Mouse (Mus musculus) ovary, postnatal 14 days (tissue): ENCODE measurements around the gene Ssc4d.

Experiments used
- DNase-seq: peaks from one replicate; pipeline ENCODE4 v3.0.0; 2022; ENCODE audit warnings: low spot score

The Ssc4d gene

DNA sequence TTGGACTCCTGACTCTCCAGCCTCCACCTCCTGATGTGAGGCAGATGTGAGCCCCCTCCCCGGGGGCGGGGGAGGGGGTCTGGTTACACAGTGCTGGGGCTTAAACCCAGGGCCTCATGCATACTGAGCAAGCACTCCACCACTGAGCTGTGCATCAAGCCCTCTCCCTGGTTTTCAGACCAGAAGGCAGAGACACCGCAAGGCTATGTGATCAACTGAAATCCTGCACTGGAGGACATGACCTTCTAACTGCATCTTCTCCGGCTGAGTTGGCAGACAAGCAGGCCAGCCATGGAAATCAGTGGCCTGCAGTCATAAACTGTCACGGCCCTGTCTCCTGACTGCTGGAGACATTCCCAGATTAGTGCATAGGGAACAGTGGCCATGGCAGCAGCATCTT lies 33.7 kb downstream of the Ssc4d start:
- DNase-seq: no peak

DNA sequence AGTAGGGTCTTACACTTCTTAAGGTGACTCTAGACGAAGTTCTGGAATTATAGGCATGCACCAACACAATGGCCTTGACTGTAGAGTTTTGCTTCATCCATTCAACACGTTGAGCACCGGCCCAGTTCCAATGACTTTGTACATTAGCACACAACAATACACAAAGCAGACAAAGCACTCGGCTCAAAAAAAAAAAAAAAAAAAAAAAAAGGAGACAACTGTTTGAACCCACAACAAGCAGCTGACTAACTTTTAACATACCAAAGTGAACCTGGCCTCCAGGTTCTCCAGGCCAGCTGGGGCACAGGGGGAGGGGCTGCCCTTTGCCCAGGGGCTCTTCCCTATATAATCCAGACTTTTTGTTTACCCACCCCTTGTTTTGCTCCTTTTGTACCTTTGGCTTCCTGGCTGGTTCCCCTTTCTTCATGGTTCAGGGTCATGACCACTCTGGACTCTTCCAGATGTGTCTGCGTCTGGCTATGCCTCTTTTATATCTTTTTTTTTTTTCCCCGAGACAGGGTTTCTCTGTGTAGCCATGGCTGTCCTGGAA lies 38.6 kb downstream of the Ssc4d start:
- no peak for DNase-seq

DNA sequence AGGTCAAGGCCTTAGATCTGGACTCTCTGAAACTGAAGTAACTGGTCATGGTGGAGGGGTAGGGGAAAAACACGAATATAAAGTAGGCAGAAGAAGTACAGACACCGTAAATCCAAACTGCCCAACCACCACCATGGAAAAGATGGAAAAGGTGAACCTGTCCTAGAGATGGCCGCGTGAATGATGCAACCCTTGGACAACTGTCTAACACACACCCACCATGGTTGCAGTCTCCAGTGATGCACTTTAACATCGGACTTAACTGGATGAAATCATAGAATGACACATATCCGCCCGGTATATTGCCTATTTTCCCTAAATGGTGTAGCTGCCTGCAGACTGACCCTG lies 39.2 kb downstream of the Ssc4d start:
- DNase-seq: no peak

DNA sequence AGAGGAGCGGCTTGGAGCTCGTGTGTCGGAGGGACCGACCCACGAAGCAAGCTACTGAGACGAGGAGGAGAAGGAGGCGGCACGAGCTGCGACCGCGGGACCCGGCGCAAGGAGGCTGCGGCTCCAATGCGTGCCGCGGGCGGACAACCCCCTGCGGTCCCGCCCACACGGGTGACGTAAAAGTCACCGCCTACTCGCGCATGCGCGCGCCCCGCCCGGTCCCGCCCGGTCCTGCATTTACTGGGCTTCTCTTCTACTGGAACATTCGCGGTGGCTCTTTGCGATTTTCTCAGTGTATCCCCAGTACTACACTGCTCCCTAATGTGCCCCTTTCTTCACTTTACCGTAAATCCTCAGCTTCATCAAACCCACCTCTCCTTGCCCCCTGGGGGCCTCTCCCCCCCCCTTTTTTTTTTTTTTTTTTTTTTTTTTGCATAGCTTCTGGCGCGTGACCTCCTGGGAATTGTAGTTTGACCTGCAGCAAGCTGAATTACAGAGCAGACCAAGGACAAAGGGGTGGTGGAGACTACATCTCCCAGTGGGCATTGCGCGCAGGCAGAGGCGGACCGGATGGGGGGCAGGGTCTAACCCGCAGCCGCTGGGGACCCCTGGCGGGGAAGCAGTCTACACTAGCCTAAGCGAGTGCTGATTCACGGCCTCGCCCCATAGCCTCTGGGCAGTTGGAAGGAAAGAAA lies 39.7 kb downstream of the Ssc4d start, which contains the start of gene Ywhag:
TSS of gene Ywhag (minus strand) at position 136 of the 695 bp plus-strand sequence.
- DNase-seq: peak; percentile 99

DNA sequence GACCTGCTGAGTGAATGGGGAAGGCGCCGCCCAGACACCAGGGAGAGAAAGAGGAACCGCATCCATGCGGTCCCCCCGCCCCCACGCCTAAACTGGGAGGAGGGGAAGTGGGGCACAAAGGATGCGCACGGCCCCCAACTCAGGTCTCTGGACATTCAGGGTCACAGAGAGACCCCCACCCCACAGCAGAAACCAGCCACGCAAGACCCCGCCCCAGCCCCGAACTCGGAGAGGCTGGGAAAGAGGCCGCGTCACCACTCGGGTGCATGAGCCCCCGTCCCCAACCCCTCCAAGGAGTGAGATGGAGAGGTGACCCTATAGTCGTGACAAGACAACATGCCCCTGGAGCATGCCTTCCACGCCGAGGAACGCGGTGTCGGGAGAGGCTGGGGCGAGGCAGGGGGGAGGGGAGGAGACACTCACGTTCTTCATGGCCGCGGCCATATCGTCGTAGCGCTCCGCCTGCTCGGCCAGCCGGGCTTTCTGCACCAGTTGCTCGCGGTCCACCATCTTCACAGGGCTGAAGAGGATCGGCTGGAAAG lies 40.4 kb downstream of the Ssc4d start:
- DNase-seq: peak; percentile 26

DNA sequence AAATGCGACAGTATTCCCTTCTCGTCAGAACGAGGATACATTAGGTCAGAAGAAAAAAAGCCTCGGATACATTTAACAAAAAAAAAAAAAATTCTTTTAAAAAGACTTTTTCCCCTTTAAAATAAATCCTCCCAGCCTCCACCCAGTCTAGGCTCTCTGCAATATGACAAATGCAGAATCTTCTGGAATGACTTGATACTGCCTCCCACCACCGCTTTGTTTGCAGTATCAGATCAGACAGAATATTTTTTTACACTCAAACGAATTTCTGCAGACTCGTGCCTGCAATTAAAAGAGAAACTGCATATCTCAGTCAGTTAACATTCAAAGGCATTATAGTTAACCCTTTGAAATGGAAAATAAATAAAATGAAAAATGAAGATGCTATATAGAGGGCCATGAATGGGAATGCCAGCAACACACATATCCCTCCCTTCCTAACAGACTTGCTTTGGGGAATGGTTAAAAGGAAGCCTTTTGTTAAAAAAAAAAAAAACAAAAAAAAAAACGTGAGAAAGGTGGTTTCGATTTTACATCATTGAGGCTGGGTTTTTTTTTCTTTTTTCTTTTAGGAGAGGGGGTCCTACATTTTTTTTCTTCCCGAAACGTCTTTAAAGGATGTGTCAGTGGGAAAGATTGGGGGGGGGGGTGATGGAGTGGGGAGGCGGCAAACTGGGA lies 41.0 kb downstream of the Ssc4d start:
- no peak for DNase-seq

DNA sequence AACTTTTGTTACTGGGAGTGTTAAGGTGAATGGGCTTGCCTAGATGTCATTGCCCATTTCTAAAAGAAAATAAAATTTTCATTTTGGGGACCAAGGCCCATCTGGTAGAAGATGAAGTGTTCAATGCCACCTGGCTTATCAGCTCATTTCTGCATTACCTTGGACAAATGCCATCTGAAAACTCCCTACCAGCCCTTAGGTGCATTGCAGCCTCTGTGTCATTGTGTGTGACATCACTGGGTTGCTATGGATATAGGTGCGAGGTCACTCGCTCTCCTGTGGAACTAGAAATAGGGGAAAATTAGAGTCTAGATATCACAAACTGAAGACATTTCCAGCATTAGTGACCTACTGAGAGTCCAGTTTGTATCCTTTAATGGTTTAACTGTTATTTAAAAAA lies 42.0 kb downstream of the Ssc4d start:
- no peak for DNase-seq

DNA sequence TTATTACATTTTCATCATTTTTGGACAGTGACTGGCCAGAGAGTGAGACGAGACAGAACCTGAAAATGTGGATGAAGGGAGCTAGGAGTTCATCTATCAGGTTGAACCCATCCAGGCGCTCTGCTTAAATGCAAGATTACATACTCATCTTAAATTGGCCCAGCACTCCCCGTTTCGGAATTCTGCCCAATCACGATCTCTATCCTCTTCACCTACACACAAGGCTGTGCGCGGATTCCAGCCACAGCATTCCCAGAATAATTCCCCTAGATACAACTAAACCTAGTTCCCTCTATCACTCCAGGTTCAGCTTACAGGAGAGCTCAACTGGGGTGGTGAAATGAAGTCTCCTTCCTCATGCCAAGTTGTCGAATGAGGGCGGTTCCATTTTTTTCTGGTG lies 42.8 kb downstream of the Ssc4d start:
- DNase-seq: no peak

DNA sequence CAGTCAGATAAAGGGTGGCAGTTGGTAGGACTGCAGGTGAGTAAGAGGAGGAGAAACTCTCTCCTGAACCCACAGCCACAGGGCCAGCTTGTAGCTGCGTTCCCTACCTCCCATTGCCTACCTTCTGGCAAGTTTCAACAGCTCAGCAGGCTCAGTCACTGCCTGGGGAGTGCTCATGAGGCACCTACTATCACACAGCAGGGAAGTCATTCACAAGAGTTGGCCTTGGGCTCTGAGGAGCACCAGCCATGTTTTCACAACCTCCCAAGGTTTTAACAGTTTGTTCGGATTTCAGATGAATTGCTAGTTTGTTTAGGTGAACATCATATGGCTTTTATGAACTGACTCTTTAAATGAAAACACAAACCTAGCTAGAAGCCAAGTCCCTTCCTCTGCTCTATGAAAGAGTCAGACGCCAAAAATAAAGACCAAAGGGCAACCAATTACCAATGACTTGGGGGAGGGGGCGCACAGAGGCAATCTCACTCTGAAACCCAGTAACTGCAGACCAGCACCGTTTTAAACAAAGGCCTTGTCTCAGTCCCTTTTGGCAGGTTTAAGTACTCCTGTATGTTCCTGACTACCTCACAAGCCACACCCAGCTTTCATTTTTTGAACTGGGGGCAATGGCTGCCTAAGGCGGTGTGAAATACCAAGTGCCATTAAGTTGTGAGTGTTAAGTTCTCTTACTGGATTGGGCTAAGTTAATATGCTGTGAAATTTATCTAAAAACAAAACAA lies 44.5 kb downstream of the Ssc4d start:
- DNase-seq: no peak

DNA sequence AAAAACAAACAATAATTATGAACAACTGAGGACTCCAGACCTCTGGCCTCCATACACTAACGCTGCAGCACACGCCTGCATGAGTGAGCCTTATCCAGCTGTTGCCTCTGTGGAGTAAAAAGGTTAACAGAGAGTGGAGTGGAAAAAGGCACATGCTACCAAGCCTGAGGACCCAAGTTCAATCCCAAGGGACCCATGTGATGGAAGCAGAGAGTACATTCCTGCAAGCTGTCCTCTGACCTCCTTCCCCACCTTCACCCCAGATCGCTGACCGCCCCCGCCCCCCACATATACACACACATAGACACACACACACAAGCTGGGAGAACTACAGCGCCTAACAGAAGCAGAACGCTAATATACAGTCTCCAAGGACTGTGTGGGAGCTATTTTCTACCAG lies 50.4 kb downstream of the Ssc4d start:
- no peak for DNase-seq

DNA sequence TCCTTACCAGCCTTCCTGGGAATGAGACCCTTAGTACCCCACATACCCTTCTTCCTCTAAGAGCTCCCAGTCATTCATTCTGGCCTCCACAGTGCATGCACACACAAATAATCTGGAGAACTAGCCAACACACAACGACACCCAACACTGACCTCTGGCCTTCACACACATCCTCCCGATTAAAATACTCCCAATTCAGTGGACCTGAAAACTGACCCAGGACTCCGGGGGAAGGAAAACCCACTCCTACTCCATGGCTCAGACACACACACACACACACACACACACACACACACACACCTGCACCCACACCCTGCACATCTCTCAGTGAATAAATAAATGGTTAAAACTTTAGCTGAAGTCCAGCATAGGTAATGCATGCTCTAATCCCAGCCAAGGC lies 54.4 kb downstream of the Ssc4d start:
- no peak for DNase-seq

DNA sequence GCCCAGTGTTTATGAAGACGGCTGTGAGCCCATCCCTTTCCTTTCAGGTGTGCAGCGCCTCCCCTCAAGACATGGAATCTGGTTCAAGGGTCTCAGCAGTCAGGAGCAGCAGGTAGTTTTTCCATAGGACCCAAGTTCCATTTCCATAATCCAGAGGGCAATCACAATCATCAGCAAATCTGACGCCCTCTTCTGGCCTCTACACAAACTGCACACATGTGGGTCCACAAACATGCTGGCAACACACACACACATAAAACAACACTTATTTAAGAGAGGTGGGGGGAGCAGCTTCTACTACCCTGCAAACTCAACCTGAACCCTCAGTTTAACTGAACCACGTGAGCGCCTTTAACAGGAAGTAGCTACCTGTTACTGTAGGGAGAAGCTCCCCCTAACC lies 55.7 kb downstream of the Ssc4d start:
- no peak for DNase-seq

DNA sequence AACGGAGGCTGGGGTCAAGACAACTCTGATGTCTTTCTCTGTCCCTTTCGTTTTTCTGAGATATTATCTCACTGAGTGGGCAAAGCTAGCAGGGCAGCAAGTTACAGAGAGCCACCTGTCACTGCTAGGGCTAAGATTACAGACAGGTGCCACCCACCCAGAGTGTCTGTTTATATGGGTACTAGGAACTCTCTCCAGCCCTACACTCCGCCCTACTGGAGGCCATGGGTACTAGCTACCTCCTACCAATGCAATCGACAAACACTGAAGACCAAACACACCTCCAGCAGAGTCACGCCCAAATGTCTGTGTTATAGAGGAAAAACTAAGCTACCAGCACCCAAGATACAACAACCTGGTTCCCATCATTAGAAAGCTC lies 56.3 kb downstream of the Ssc4d start:
- DNase-seq: no peak

DNA sequence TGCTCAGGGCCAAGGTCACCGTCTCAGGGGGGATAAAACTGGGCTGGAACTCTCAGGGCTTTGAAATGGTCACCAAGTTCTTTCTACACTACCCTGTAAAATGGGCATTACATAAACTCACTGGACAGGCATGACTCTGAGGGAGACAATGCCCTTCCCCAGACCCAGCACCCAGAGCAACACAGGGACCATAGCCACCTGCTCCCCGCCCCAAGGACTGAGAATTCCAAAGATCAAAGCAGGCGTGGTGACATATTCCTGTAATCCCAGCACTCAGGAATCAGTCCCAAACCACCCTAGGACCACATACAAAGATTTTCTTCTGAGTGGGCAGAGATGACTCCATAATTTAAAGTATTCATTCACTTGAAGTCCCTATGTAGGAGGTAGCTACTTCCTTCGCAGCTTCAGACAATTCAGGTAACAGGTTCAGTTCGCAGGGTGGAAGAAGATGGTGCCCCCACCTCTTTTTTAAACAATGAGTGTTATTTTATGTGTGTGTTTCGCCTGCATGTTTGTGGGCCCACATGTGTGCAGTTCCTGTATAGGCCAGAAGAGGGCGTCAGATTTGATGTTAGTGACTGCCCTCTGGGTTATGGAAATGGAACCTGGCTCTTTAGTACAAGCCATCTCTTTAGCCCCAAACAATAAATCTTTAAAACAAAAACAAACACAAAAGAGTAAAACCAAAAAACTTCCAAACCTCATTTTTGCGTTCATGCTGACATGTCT lies 56.8 kb downstream of the Ssc4d start:
- no peak for DNase-seq

DNA sequence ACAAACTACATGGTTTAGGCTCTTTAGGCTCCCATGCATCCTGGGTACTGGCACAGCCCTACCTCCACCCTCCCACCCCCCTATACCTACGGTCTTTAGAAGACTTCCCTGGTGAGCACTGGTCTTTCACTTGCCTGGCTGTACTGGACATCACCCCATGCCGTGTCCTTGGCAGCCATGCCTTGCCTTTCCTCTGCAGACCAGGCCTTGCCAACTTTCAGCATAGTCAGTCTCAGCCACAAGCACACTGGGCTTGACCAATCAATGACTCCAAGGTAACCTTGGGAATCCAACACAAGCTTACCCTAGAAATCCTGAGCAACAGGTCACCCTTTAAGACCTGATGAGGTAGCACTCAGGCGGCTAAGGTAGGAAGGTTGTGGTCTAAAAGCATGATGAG lies 57.7 kb downstream of the Ssc4d start:
- no peak for DNase-seq

DNA sequence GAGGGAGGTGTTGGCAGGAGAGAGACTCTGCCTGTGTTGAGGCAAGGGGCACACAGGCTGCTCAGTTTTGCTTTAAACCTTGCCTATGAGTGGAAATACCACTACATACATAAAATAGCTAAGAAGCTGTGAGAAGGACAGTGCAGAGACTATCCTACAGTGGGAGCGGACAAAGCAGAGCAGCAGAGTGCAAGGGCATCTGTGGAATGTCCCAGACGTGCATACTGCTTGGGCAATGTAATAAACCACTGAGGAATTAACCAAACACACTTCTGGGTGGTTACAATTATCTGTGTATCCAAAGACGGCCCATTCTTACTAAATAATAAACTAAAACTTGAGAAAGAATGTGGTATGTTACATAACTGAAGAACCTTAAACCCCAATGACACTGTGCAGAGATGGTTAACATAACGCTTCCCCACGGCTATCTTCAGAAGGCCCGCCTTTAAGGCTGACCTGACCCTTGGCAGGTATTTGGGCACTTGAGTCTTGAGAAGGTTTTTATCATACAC lies 58.2 kb downstream of the Ssc4d start:
- DNase-seq: no peak

DNA sequence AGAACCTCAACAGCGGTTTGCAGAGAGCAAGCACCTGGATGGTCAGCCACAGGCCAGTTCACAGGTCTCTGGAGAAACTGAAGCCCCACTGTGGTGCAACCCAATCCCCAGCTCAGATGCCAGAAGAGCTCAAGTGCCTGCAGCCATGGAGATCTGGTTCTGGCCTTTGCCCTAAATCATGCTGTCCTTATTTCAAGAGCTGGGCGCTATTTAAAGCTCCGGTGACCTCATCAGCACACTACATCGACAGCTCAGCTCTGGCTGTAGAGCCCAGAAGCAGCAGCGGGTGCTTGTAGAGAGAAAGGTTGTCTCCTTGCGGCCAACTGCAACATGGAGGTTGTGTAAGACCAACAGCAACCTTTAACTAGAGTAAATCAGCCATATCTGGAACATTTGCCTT lies 60.2 kb downstream of the Ssc4d start:
- DNase-seq: no peak

DNA sequence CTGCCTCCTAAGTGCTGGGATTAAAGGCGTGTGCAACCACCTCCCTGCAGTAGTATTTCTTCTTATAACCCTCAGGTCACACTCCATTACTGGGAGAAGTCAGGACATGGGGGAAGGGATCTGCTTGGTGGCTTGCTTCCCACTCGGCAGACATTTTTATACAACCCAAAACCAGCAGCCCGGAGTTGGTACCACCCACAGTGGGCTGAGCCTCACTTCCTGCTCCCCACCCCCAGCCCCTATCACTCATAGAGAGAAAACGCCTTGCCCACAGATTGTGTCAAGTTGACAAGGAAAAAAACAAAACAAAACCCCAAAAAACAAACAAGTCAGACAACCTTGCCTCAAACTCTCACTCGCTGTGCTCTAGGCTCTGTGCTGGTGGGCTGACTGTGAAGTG lies 61.1 kb downstream of the Ssc4d start:
- DNase-seq: no peak

DNA sequence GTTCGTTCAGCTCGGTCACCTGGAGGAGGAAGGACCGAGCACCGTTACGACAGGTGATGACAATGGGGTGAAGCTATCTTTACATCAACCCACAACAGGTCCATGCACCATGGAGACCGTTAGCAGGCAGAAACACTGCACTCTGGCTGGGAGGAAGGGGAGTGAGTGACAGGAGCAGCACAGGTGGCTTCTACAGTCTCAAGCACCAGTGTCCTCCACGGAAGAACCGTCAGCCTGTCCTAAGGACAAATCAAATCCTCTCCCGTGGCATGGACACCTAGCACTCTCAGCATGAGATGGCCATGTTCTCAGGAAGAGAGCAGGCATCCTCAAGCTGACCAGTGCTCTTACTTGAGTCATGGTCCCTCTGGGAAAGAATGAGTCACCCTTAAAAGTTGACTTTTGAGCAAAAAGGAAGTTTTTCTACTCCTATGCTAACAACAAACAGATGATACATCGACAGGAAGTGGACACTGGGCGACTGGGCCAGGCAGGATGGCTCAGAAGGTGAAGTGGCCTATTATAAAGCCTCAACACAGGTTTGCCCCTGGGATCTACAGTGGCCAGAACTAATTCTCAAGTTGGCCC lies 62.6 kb downstream of the Ssc4d start:
- no peak for DNase-seq

DNA sequence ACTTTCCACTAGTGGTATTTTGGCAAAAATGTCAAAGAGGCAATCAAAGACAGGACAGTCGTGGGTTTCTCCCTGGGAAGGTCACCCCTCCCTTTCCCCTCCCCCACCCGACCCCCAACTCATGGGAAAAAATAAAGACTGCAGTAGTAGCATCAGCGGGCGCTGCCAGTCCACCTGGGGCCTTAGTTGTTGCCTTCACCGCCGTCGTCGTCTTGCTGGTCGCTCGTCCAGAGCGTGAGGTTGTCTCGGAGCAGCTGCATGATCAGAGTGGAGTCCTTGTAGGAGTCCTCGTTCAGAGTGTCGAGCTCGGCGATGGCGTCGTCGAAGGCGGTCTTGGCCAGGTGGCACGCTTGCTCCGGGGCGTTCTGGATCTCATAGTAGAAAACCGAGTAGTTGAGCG lies 63.5 kb downstream of the Ssc4d start:
- no peak for DNase-seq
